Mouse (Mus musculus) limb, embryonic 12.5 days (tissue): ENCODE measurements at regions not wholly inside any gene's neighbourhood (a gene's known extent, or its start where the extent isn't known, plus 50 kb on each side); places are given as distances from the start of the nearest gene placed in this dataset.

ENCODE experiments used
- ATAC-seq: fragments of 200-750 bp; cut with Nextera tagmentation; 2 replicates; pipeline ENCODE4 v1.8.0; 2017; ENCODE audit warnings: low read depth, moderate TSS enrichment; ENCODE audit not compliant: insufficient number of reproducible peaks, insufficient read depth, low FRiP score, low TSS enrichment
- H3K27ac ChIP-seq: fragments of 300-500 bp; sonication (generic); 2 replicates; pipeline ENCODE4 v1.5.1; 2016; ENCODE audit warnings: mild to moderate bottlenecking, moderate library complexity
- H3K27me3 ChIP-seq: fragments of 300-500 bp; sonication (generic); 2 replicates; pipeline ENCODE4 v1.6.1; 2016; ENCODE audit warnings: mild to moderate bottlenecking, moderate library complexity
- H3K36me3 ChIP-seq: fragments of 300-500 bp; sonication (generic); 2 replicates; pipeline ENCODE4 v1.6.1; 2016; ENCODE audit warnings: mild to moderate bottlenecking, moderate library complexity
- H3K4me1 ChIP-seq: fragments of 300-500 bp; sonication (generic); replicated peaks from 2 replicates; pipeline ENCODE4 v1.6.1; 2016
- H3K4me2 ChIP-seq: fragments of 300-500 bp; sonication (generic); 2 replicates; pipeline ENCODE4 v1.6.1; 2016; ENCODE audit warnings: mild to moderate bottlenecking, moderate library complexity
- H3K4me3 ChIP-seq: fragments of 300-500 bp; sonication (generic); replicated peaks from 2 replicates; pipeline ENCODE4 v1.5.1; 2016; ENCODE audit warnings: mild to moderate bottlenecking
- H3K9ac ChIP-seq: fragments of 300-500 bp; sonication (generic); replicated peaks from 2 replicates; pipeline ENCODE4 v1.6.1; 2016; ENCODE audit warnings: mild to moderate bottlenecking, moderate library complexity
- H3K9me3 ChIP-seq: fragments of 300-500 bp; sonication (generic); 2 replicates; pipeline ENCODE4 v1.6.1; 2016; ENCODE audit warnings: mild to moderate bottlenecking, moderate library complexity
- WGBS: fragments of 180-500 bp; shearing (Covaris S2); methylation state at CpG from one replicate; pipeline ENCODE4 v1.1.7; 2016; 5-methylcytosine and 5-hydroxymethylcytosine counted together

DNA sequence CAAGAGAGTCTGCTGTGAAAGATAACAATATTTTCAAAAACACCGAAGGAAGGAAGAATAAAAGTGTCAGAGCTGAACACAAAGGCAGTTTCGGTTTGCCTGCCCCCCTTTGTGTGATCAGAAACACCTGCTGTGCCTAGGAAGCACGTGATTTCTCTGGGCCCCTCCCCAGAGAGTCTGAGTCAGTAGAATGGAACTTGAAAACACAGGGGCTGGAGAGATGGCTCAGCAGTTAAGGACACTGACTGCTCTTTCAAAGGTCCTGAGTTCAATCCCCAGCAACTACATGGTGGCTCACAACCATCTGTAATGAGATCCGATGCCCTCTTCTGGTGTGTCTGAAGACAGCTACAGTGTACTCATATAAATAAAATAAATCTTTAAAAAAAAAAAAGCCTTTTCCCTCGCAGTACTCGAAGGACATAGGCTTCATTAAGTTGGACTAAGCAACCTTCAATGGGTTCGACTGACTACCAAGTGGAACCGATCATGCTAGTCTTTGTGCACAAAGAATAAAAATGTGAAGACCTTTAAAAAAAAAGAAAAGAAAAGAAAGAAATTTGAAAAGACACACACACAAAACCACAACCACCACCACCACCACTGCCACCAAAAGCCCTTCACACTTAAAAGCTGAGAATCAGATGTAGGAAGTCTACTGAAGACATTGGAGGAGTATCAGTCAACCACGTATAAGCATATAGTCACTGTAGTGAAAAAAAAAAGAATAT, 61.8 kb upstream of the Slc1a1 start:
- H3K9ac ChIP-seq, result no peak overlapping the region
- H3K27me3 ChIP-seq, result no peaks in the 10 kb centered on the region
- no peaks in the 10 kb centered on the region for H3K4me1 ChIP-seq
- H3K4me2 ChIP-seq, result no peak overlapping the region
- no peak overlapping the region for H3K27ac ChIP-seq
- H3K4me3 ChIP-seq, result no peak overlapping the region
- 65% methylated on average over 9 of the region's 9 CpGs for WGBS
- no peaks in the 10 kb centered on the region for H3K36me3 ChIP-seq
- no peak for ATAC-seq
- 0 out of 2 replicates have a peak, but pooled peaks cover 7% of the 10 kb centered on the region for H3K9me3 ChIP-seq

DNA sequence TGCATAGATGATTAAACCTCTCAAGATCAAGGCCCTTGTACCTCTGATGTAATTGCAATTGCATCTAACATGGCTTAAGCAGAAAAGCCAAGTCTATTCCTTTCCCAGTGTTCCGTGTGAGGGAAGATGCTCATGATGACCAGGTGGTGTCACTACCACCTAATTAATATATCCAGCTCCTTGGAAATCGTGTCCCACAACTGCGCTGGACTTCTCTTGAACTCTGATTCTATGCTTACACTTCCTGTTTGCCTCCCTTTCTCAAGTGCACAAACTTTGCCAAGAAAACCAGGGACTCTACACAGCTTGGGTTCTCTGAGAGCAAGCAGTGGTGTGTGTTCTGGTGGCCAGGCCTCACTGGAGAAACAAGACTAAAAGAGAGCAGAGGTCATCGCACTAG, 58.0 kb upstream of the Slc1a1 start:
- no peak overlapping the region for H3K4me3 ChIP-seq
- H3K27me3 ChIP-seq, result no peaks in the 10 kb centered on the region
- no peak for ATAC-seq
- no peaks in the 10 kb centered on the region for H3K36me3 ChIP-seq
- H3K4me2 ChIP-seq, result no peak overlapping the region
- H3K4me1 ChIP-seq, result no peaks in the 10 kb centered on the region; the same call in 1 of the 2 replicates
- H3K9me3 ChIP-seq, result 0 out of 2 replicates have a peak, but pooled peaks cover 7% of the 10 kb centered on the region
- no peak overlapping the region for H3K27ac ChIP-seq
- WGBS, result 38% methylated on average over 4 of the region's 4 CpGs
- no peak overlapping the region for H3K9ac ChIP-seq

DNA sequence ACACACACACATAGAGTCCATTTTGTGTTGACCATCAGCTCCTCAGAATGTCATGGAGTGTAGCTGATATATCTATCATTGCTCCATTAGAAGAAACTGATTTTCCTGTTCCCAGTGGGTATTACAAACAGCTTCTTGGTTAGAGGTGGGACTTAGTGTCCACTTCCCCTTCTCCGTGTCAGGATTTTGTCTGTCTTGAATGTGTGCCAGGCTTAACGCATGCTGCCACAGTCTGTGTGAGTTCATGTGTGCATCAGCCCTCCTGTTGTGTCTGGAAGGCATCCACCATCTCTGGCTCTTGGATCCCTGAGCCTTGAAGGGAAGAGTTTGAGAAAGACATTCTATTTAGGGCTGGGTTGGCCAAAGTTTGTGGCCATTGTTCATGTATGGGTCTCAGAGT, 57.2 kb upstream of the Slc1a1 start:
- ATAC-seq, result no peak

DNA sequence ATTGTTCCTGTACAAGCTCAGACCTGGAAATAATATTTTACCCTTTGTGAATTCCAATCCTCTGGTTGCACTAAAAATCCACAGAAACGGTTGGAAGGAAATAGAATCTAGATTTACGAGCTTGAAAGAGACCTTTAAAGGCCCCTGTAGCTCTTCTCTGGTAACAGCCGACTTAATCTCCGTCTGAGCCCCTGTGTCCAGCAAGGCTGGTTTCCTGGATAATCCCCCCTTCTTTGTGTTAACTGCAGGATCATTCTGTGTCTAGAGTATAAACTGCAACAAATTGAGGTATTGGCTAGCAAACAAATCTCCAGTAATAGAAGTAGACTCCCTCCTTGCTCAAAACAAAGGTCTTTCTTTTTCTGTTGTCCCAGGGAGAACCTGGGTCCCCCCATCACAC, 56.5 kb upstream of the Slc1a1 start:
- H3K4me2 ChIP-seq, result no peak overlapping the region
- ATAC-seq, result no peak
- H3K36me3 ChIP-seq, result no peaks in the 10 kb centered on the region
- H3K4me1 ChIP-seq, result no peaks in the 10 kb centered on the region; the same call in 1 of the 2 replicates
- H3K9me3 ChIP-seq, result 0 out of 2 replicates have a peak, but pooled peaks cover 7% of the 10 kb centered on the region
- H3K4me3 ChIP-seq, result no peak overlapping the region
- no peak overlapping the region for H3K9ac ChIP-seq
- WGBS, result 19% methylated on average over 4 of the region's 4 CpGs
- peak overlapping the region; percentile 50; the same call in 1 of the 2 replicates for H3K27ac ChIP-seq
- no peaks in the 10 kb centered on the region for H3K27me3 ChIP-seq

More for the DNA sequence above, 57.2 kb upstream of the Slc1a1 start:
- Histone ChIP-seq H3K27me3 (no peaks in the 10 kb centered on the region), H3K9ac (no peak overlapping the region), H3K4me2 (no peak overlapping the region), H3K9me3 (0 out of 2 replicates have a peak, but pooled peaks cover 7% of the 10 kb centered on the region), H3K4me1 (no peaks in the 10 kb centered on the region; the same call in 1 of the 2 replicates), H3K27ac (peak overlapping the region; percentile 18; the same call in 1 of the 2 replicates), H3K4me3 (no peak overlapping the region), H3K36me3 (no peaks in the 10 kb centered on the region)
- 80% methylated on average over 2 of the region's 2 CpGs for WGBS

DNA sequence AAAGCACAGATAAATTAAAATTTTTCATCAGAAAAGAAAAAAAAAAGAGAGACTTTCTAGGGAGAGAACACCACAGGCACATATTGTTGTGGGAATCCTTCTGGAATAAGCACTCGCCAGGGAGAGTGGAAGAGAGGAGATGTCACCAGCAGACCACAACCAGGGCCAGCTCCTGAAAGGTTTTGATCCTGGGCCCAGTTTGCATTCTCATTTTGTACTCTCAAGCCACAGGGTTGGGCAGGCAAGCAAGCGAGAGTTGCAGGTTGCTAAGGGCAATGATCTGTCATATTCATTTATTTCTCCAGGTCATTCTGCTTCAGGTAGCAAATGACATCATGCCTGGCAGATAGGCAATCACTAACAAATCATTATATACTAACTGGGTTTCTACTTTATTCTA, 52.9 kb upstream of the Slc1a1 start:
- WGBS, result 82% methylated on average over 2 of the region's 2 CpGs
- no peak overlapping the region for H3K4me3 ChIP-seq
- H3K27ac ChIP-seq, result no peak overlapping the region
- H3K4me2 ChIP-seq, result no peak overlapping the region
- no peaks in the 10 kb centered on the region for H3K9me3 ChIP-seq
- H3K36me3 ChIP-seq, result no peaks in the 10 kb centered on the region
- H3K9ac ChIP-seq, result no peak overlapping the region
- no peaks in the 10 kb centered on the region for H3K27me3 ChIP-seq
- no peak for ATAC-seq
- H3K4me1 ChIP-seq, result no peaks in the 10 kb centered on the region; the same call in 1 of the 2 replicates
